Mouse (Mus musculus): Measurements from ENCODE around the gene Hist1h3d. TPM values are rescaled to one million over a fixed set of nuclear protein-coding genes. Genes with fewer than 3 reads are reported as not detected.
A peak's percentile ranks its signal among the peaks of the same experiment; 100 is the strongest.
"Not testable (repeated sequence)": the region's sequence is repeated elsewhere in the genome, so short reads cannot be mapped to it uniquely, and the experiment has no call there.

Gene Hist1h3d
- total RNA-seq, 1 experiment from 2014 or later: 2.1 TPM

- not testable (repeated sequence) for ATAC-seq (replicated peaks; ENCODE audit: insufficient number of reproducible peaks, low FRiP score, low TSS enrichment, poor library complexity, severe bottlenecking)
Measured at GRCm38 (mm10) chr13:23561531-23561882, 14.1 kb upstream of the Hist1h3d start.

GRCm38 (mm10) chr13:23561883-23562659, 13.5 kb upstream of the Hist1h3d start, which contains the start of gene Hist1h3e:
Gene Hist1h3e, minus strand, starts transcription at chr13:23562369.
- peak; percentile 98 for ATAC-seq (replicated peaks; ENCODE audit: insufficient number of reproducible peaks, low FRiP score, low TSS enrichment, poor library complexity, severe bottlenecking)

GRCm38 (mm10) chr13:23562699-23563462, 12.7 kb upstream of the Hist1h3d start:
- ATAC-seq (replicated peaks; ENCODE audit: insufficient number of reproducible peaks, low FRiP score, low TSS enrichment, poor library complexity, severe bottlenecking): peak; percentile 62

- ATAC-seq (replicated peaks; ENCODE audit: insufficient number of reproducible peaks, low FRiP score, low TSS enrichment, poor library complexity, severe bottlenecking): no peak
Measured at GRCm38 (mm10) chr13:23564482-23564881, 11.1 kb upstream of the Hist1h3d start.

- not testable (repeated sequence) for ATAC-seq (replicated peaks; ENCODE audit: insufficient number of reproducible peaks, low FRiP score, low TSS enrichment, poor library complexity, severe bottlenecking)
Measured at GRCm38 (mm10) chr13:23570261-23571021, 5.1 kb upstream of the Hist1h3d start.

- ATAC-seq (replicated peaks; ENCODE audit: insufficient number of reproducible peaks, low FRiP score, low TSS enrichment, poor library complexity, severe bottlenecking): peak; percentile 92
Measured at GRCm38 (mm10) chr13:23571022-23571503, 4.5 kb upstream of the Hist1h3d start, which contains the start of the genes Hist1h2ae and Hist1h2bg. Gene Hist1h2ae, minus strand, starts transcription at chr13:23571220. Gene Hist1h2bg, plus strand, starts transcription at chr13:23571396.

GRCm38 (mm10) chr13:23571504-23572217, 3.9 kb upstream of the Hist1h3d start:
- not testable (repeated sequence) for ATAC-seq (replicated peaks; ENCODE audit: insufficient number of reproducible peaks, low FRiP score, low TSS enrichment, poor library complexity, severe bottlenecking)

- ATAC-seq (replicated peaks; ENCODE audit: insufficient number of reproducible peaks, low FRiP score, low TSS enrichment, poor library complexity, severe bottlenecking): no peak
Measured at GRCm38 (mm10) chr13:23572218-23573033, 3.1 kb upstream of the Hist1h3d start.

GRCm38 (mm10) chr13:23573034-23573897, 2.3 kb upstream of the Hist1h3d start:
- ATAC-seq (replicated peaks; ENCODE audit: insufficient number of reproducible peaks, low FRiP score, low TSS enrichment, poor library complexity, severe bottlenecking): not testable (repeated sequence)

- peak; percentile 91 for ATAC-seq (replicated peaks; ENCODE audit: insufficient number of reproducible peaks, low FRiP score, low TSS enrichment, poor library complexity, severe bottlenecking)
Measured at GRCm38 (mm10) chr13:23573898-23574524, 1.6 kb upstream of the Hist1h3d start, which contains the start of the genes Hist1h2bf and Hist1h2ad. Gene Hist1h2bf, minus strand, starts transcription at chr13:23574196. Gene Hist1h2ad, plus strand, starts transcription at chr13:23574381.

- not testable (repeated sequence) for ATAC-seq (replicated peaks; ENCODE audit: insufficient number of reproducible peaks, low FRiP score, low TSS enrichment, poor library complexity, severe bottlenecking)
Measured at GRCm38 (mm10) chr13:23574546-23575170, 905 bp upstream of the Hist1h3d start.

- not testable (repeated sequence) for ATAC-seq (replicated peaks; ENCODE audit: insufficient number of reproducible peaks, low FRiP score, low TSS enrichment, poor library complexity, severe bottlenecking)
Measured at GRCm38 (mm10) chr13:23575864-23576313, 326 bp downstream of the Hist1h3d start.

GRCm38 (mm10) chr13:23576351-23576881, 853 bp downstream of the Hist1h3d start:
- ATAC-seq (replicated peaks; ENCODE audit: insufficient number of reproducible peaks, low FRiP score, low TSS enrichment, poor library complexity, severe bottlenecking): no peak

GRCm38 (mm10) chr13:23576906-23577639, 1.5 kb downstream of the Hist1h3d start:
- no peak for ATAC-seq (replicated peaks; ENCODE audit: insufficient number of reproducible peaks, low FRiP score, low TSS enrichment, poor library complexity, severe bottlenecking)

- no peak for ATAC-seq (replicated peaks; ENCODE audit: insufficient number of reproducible peaks, low FRiP score, low TSS enrichment, poor library complexity, severe bottlenecking)
Measured at GRCm38 (mm10) chr13:23577835-23578234, 2.3 kb downstream of the Hist1h3d start.

Data from monocyte, adult 5-6 weeks (primary cell).